Mouse (Mus musculus): ENCODE data around the gene Fmnl3. TPM values are rescaled to one million over a fixed set of nuclear protein-coding genes. Genes with fewer than 3 reads are reported as not detected.

Fmnl3 gene
- polyA plus RNA-seq, 1 experiment from 2014 or later = 17.3 TPM

GRCm38 (mm10) chr15:99356462-99356861 lies 13.8 kb downstream of the Fmnl3 start:
- H3K4me1 ChIP-seq (replicated peaks) = no peaks in the 10 kb centered on the region
- WGBS = 68% methylated on average over 6 of the region's 6 CpGs
- no peak overlapping the region for H3K27ac ChIP-seq
- no peak for ATAC-seq
- H3K36me3 ChIP-seq = no peaks in the 10 kb centered on the region
- no peak overlapping the region for H3K4me3 ChIP-seq (replicated peaks)
- H3K27me3 ChIP-seq (replicated peaks) = no peaks in the 10 kb centered on the region
- no peak overlapping the region for H3K4me2 ChIP-seq (replicated peaks)
- no peak overlapping the region for H3K9ac ChIP-seq
- no peaks in the 10 kb centered on the region for H3K9me3 ChIP-seq

GRCm38 (mm10) chr15:99355660-99356059 lies 14.6 kb downstream of the Fmnl3 start:
- 73% methylated on average over 6 of the region's 6 CpGs for WGBS
- H3K9ac ChIP-seq = no peak overlapping the region
- no peaks in the 10 kb centered on the region for H3K9me3 ChIP-seq
- no peaks in the 10 kb centered on the region for H3K36me3 ChIP-seq
- no peaks in the 10 kb centered on the region for H3K4me1 ChIP-seq (replicated peaks)
- ATAC-seq = no peak
- H3K27ac ChIP-seq = no peak overlapping the region
- H3K4me2 ChIP-seq (replicated peaks) = no peak overlapping the region
- no peak overlapping the region for H3K4me3 ChIP-seq (replicated peaks)
- H3K27me3 ChIP-seq (replicated peaks) = no peaks in the 10 kb centered on the region

GRCm38 (mm10) chr15:99352306-99352705 lies 18.0 kb downstream of the Fmnl3 start:
- no peak for ATAC-seq
- Histone ChIP-seq H3K4me2 (replicated peaks) (no peak overlapping the region), H3K4me1 (replicated peaks) (0 out of 2 replicates have a peak, but pooled peaks cover 8% of the 10 kb centered on the region), H3K9ac (no peak overlapping the region), H3K36me3 (no peaks in the 10 kb centered on the region), H3K9me3 (no peaks in the 10 kb centered on the region), H3K27ac (no peak overlapping the region), H3K27me3 (replicated peaks) (no peaks in the 10 kb centered on the region), H3K4me3 (replicated peaks) (no peak overlapping the region)
- WGBS = 63% methylated on average over 5 of the region's 5 CpGs

- H3K4me2 ChIP-seq (replicated peaks) = no peak overlapping the region
- no peak overlapping the region for H3K4me3 ChIP-seq (replicated peaks)
- 0 out of 2 replicates have a peak, but pooled peaks cover 8% of the 10 kb centered on the region for H3K4me1 ChIP-seq (replicated peaks)
- H3K9me3 ChIP-seq = no peaks in the 10 kb centered on the region
- H3K36me3 ChIP-seq = no peaks in the 10 kb centered on the region
- H3K27ac ChIP-seq = no peak overlapping the region
- WGBS = 84% methylated on average over 6 of the region's 6 CpGs
- ATAC-seq = no peak
- H3K9ac ChIP-seq = no peak overlapping the region
- H3K27me3 ChIP-seq (replicated peaks) = no peaks in the 10 kb centered on the region
Measured at GRCm38 (mm10) chr15:99351610-99352009, 18.7 kb downstream of the Fmnl3 start.

GRCm38 (mm10) chr15:99344961-99345360 lies 25.3 kb downstream of the Fmnl3 start:
- Histone ChIP-seq H3K27me3 (replicated peaks) (no peaks in the 10 kb centered on the region), H3K36me3 (no peaks in the 10 kb centered on the region), H3K4me2 (replicated peaks) (no peak overlapping the region), H3K27ac (0 out of 2 replicates have a peak overlapping the region, but pooled peaks have one; percentile 42), H3K4me1 (replicated peaks) (peaks cover 41% of the 10 kb centered on the region), H3K4me3 (replicated peaks) (no peak overlapping the region), H3K9me3 (no peaks in the 10 kb centered on the region), H3K9ac (no peak overlapping the region)
- no peak for ATAC-seq
- 70% methylated on average over 4 of the region's 4 CpGs for WGBS

- 47% methylated on average over 8 of the region's 8 CpGs for WGBS
- peaks cover 35% of the 10 kb centered on the region for H3K4me1 ChIP-seq (replicated peaks)
- no peaks in the 10 kb centered on the region for H3K9me3 ChIP-seq
- H3K27ac ChIP-seq = peak overlapping the region; percentile 65; the same call in 1 of the 2 replicates
- no peak overlapping the region for H3K4me2 ChIP-seq (replicated peaks)
- no peaks in the 10 kb centered on the region for H3K36me3 ChIP-seq
- no peak overlapping the region for H3K4me3 ChIP-seq (replicated peaks)
- H3K9ac ChIP-seq = no peak overlapping the region
- no peak for ATAC-seq
- H3K27me3 ChIP-seq (replicated peaks) = no peaks in the 10 kb centered on the region
Measured at GRCm38 (mm10) chr15:99344148-99344870, 26.0 kb downstream of the Fmnl3 start.

- H3K9ac ChIP-seq = no peak overlapping the region
Measured at GRCm38 (mm10) chr15:99343414-99344147, 26.7 kb downstream of the Fmnl3 start.

GRCm38 (mm10) chr15:99342194-99342981 lies 27.9 kb downstream of the Fmnl3 start:
- Histone ChIP-seq H3K27me3 (replicated peaks) (no peaks in the 10 kb centered on the region), H3K9me3 (no peaks in the 10 kb centered on the region), H3K9ac (no peak overlapping the region), H3K36me3 (no peaks in the 10 kb centered on the region), H3K4me1 (replicated peaks) (peaks cover 35% of the 10 kb centered on the region), H3K4me2 (replicated peaks) (no peak overlapping the region), H3K27ac (no peak overlapping the region), H3K4me3 (replicated peaks) (no peak overlapping the region)
- ATAC-seq = no peak
- 58% methylated on average over 9 of the region's 9 CpGs for WGBS

More at GRCm38 (mm10) chr15:99343414-99344147, 26.7 kb downstream of the Fmnl3 start:
- peak; percentile 49; the same call in 1 of the 2 replicates for ATAC-seq
- Histone ChIP-seq H3K9me3 (no peaks in the 10 kb centered on the region), H3K4me1 (replicated peaks) (peaks cover 35% of the 10 kb centered on the region), H3K27ac (peak overlapping the region; percentile 65), H3K4me3 (replicated peaks) (no peak overlapping the region), H3K4me2 (replicated peaks) (no peak overlapping the region; the same call in 1 of the 2 replicates), H3K36me3 (no peaks in the 10 kb centered on the region), H3K27me3 (replicated peaks) (no peaks in the 10 kb centered on the region)
- WGBS = 37% methylated on average over 5 of the region's 5 CpGs

GRCm38 (mm10) chr15:99341102-99341501 lies 29.2 kb downstream of the Fmnl3 start:
- H3K4me2 ChIP-seq (replicated peaks) = no peak overlapping the region
- no peaks in the 10 kb centered on the region for H3K27me3 ChIP-seq (replicated peaks)
- H3K36me3 ChIP-seq = no peaks in the 10 kb centered on the region
- no peak overlapping the region for H3K27ac ChIP-seq
- WGBS = 83% methylated on average over 3 of the region's 3 CpGs
- H3K9me3 ChIP-seq = no peaks in the 10 kb centered on the region
- H3K4me3 ChIP-seq (replicated peaks) = no peak overlapping the region
- no peak overlapping the region for H3K9ac ChIP-seq
- no peak for ATAC-seq
- peaks cover 35% of the 10 kb centered on the region for H3K4me1 ChIP-seq (replicated peaks)

GRCm38 (mm10) chr15:99339669-99340068 lies 30.6 kb downstream of the Fmnl3 start:
- peaks cover 30% of the 10 kb centered on the region for H3K4me1 ChIP-seq (replicated peaks)
- H3K27ac ChIP-seq = no peak overlapping the region
- WGBS = 17% methylated on average over 6 of the region's 6 CpGs

GRCm38 (mm10) chr15:99338916-99339315 lies 31.4 kb downstream of the Fmnl3 start:
- H3K9me3 ChIP-seq = no peaks in the 10 kb centered on the region
- H3K27me3 ChIP-seq (replicated peaks) = no peaks in the 10 kb centered on the region
- WGBS = 76% methylated on average over 2 of the region's 2 CpGs
- no peaks in the 10 kb centered on the region for H3K36me3 ChIP-seq
- H3K4me1 ChIP-seq (replicated peaks) = peaks cover 33% of the 10 kb centered on the region
- no peak overlapping the region for H3K27ac ChIP-seq
- no peak overlapping the region for H3K9ac ChIP-seq
- H3K4me3 ChIP-seq (replicated peaks) = no peak overlapping the region
- no peak overlapping the region for H3K4me2 ChIP-seq (replicated peaks)
- no peak for ATAC-seq

More at GRCm38 (mm10) chr15:99339669-99340068, 30.6 kb downstream of the Fmnl3 start:
- ATAC-seq = no peak
- Histone ChIP-seq H3K9ac (no peak overlapping the region), H3K27me3 (replicated peaks) (no peaks in the 10 kb centered on the region), H3K4me2 (replicated peaks) (no peak overlapping the region), H3K9me3 (no peaks in the 10 kb centered on the region), H3K4me3 (replicated peaks) (no peak overlapping the region), H3K36me3 (no peaks in the 10 kb centered on the region)

GRCm38 (mm10) chr15:99335801-99336320 lies 34.4 kb downstream of the Fmnl3 start:
- H3K27ac ChIP-seq = no peak overlapping the region
- H3K4me3 ChIP-seq (replicated peaks) = no peak overlapping the region
- no peaks in the 10 kb centered on the region for H3K27me3 ChIP-seq (replicated peaks)
- no peak overlapping the region for H3K4me2 ChIP-seq (replicated peaks)
- no peaks in the 10 kb centered on the region for H3K36me3 ChIP-seq
- 82% methylated on average over 8 of the region's 8 CpGs for WGBS
- H3K9me3 ChIP-seq = no peaks in the 10 kb centered on the region
- H3K9ac ChIP-seq = no peak overlapping the region
- no peak for ATAC-seq
- H3K4me1 ChIP-seq (replicated peaks) = peaks cover 31% of the 10 kb centered on the region

Data from intestine, embryonic 15.5 days (tissue).